Mouse (Mus musculus): ENCODE measurements around the gene Tprn. TPM values are rescaled to one million over a fixed set of nuclear protein-coding genes. Genes with fewer than 3 reads are reported as not detected.

The Tprn gene
- 10 to 100 TPM; 10.9 to 12.4 TPM for polyA plus RNA-seq (2017; shearing (Covaris generic))

GRCm38 (mm10) chr2:25262291-25262767, at the start of gene Tprn:
Gene Tprn, plus strand, starts transcription at chr2:25262618.

GRCm38 (mm10) chr2:25214444-25214843, 48.0 kb upstream of the Tprn start, which contains the start of gene Stpg3:
Gene Stpg3, minus strand, starts transcription at chr2:25214637.

GRCm38 (mm10) chr2:25218445-25218844, 44.0 kb upstream of the Tprn start, which contains the start of gene Fam166a:
Gene Fam166a, plus strand, starts transcription at chr2:25218745.

GRCm38 (mm10) chr2:25224492-25224765, 38.0 kb upstream of the Tprn start, which contains the start of gene Tubb4b:
Gene Tubb4b, minus strand, starts transcription at chr2:25224702.

GRCm38 (mm10) chr2:25234050-25234449, 28.4 kb upstream of the Tprn start, which contains the start of gene Slc34a3:
Gene Slc34a3, minus strand, starts transcription at chr2:25234364.

GRCm38 (mm10) chr2:25236614-25237013, 25.8 kb upstream of the Tprn start, which contains the start of gene Rnf224:
Gene Rnf224, minus strand, starts transcription at chr2:25236787.

GRCm38 (mm10) chr2:25242101-25242506, 20.3 kb upstream of the Tprn start, which contains the start of the genes Rnf208 and Cysrt1:
Gene Rnf208, plus strand, starts transcription at chr2:25242255.
Gene Cysrt1, minus strand, starts transcription at chr2:25242452.

GRCm38 (mm10) chr2:25246183-25247072, 16.0 kb upstream of the Tprn start, which contains the start of gene AL732309.1:
Gene AL732309.1, minus strand, starts transcription at chr2:25246863.

GRCm38 (mm10) chr2:25255284-25255779, 7.1 kb upstream of the Tprn start, which contains the start of gene Tmem203:
Gene Tmem203, plus strand, starts transcription at chr2:25255439.

GRCm38 (mm10) chr2:25271827-25272511, 9.6 kb downstream of the Tprn start, which contains the start of the genes Ssna1 and Anapc2:
Gene Ssna1, minus strand, starts transcription at chr2:25272438.
Gene Anapc2, plus strand, starts transcription at chr2:25272478.

GRCm38 (mm10) chr2:25287927-25288649, 25.7 kb downstream of the Tprn start, which contains the start of gene Tmem210:
Gene Tmem210, plus strand, starts transcription at chr2:25288145.

GRCm38 (mm10) chr2:25289651-25290050, 27.2 kb downstream of the Tprn start, which contains the start of gene Lrrc26:
Gene Lrrc26, plus strand, starts transcription at chr2:25289915.

GRCm38 (mm10) chr2:25318971-25319773, 56.8 kb downstream of the Tprn start, which contains the start of gene Grin1:
Gene Grin1, minus strand, starts transcription at chr2:25319187.

Other genes with a start within 250 kb of the Tprn start
- 10 to 100 TPM; 31.8 to 38.7 TPM for gene Nsmf, start 208.3 kb upstream of the Tprn start, polyA plus RNA-seq (2017; shearing (Covaris generic))
- not detected for gene Entpd8, start 182.3 kb upstream of the Tprn start, polyA plus RNA-seq (2017; shearing (Covaris generic))
- gene Noxa1, start 167.5 kb upstream of the Tprn start, polyA plus RNA-seq (2017; shearing (Covaris generic)) = 1 to 10 TPM; 1.3 to 1.4 TPM
- 1 to 10 TPM; 3.6 to 4.7 TPM for gene Nrarp, start 81.9 kb upstream of the Tprn start, polyA plus RNA-seq (2017; shearing (Covaris generic))
- 100 to 1,000 TPM in 1 of 2 experiments, 10 to 100 TPM in 1; 82.2 to 121 TPM for gene Tor4a, start 65.7 kb upstream of the Tprn start, polyA plus RNA-seq (2017; shearing (Covaris generic))
- gene Nelfb, start 51.1 kb upstream of the Tprn start, polyA plus RNA-seq (2017; shearing (Covaris generic)) = 100 to 1,000 TPM; 104 to 121 TPM
- gene Stpg3, start 48.0 kb upstream of the Tprn start, polyA plus RNA-seq (2017; shearing (Covaris generic)) = not detected
- gene Fam166a, start 43.9 kb upstream of the Tprn start, polyA plus RNA-seq (2017; shearing (Covaris generic)) = under 1 TPM in 1 of 2 experiments, not detected in 1; 0.44 TPM
- gene Tubb4b, start 37.9 kb upstream of the Tprn start, polyA plus RNA-seq (2017; shearing (Covaris generic)) = 100 to 1,000 TPM; 153 to 167 TPM
- gene Slc34a3, start 28.3 kb upstream of the Tprn start, polyA plus RNA-seq (2017; shearing (Covaris generic)) = under 1 TPM in 1 of 2 experiments, not detected in 1; 0.07 TPM
- gene Rnf224, start 25.8 kb upstream of the Tprn start, polyA plus RNA-seq (2017; shearing (Covaris generic)) = under 1 TPM in 1 of 2 experiments, not detected in 1; 0.14 TPM
- gene Rnf208, start 20.4 kb upstream of the Tprn start, polyA plus RNA-seq (2017; shearing (Covaris generic)) = 1 to 10 TPM; 1.2 to 4.3 TPM
- not detected for gene Cysrt1, start 20.2 kb upstream of the Tprn start, polyA plus RNA-seq (2017; shearing (Covaris generic))
- gene AL732309.1, start 15.8 kb upstream of the Tprn start, polyA plus RNA-seq (2017; shearing (Covaris generic)) = 1 to 10 TPM; 2.1 to 9.4 TPM
- 10 to 100 TPM; 31.0 to 41.1 TPM for gene Tmem203, start 7.2 kb upstream of the Tprn start, polyA plus RNA-seq (2017; shearing (Covaris generic))
- gene Ssna1, start 9.8 kb downstream of the Tprn start, polyA plus RNA-seq (2017; shearing (Covaris generic)) = 100 to 1,000 TPM; 140 TPM
- 10 to 100 TPM; 78.1 to 84.1 TPM for gene Anapc2, start 9.9 kb downstream of the Tprn start, polyA plus RNA-seq (2017; shearing (Covaris generic))
- gene Tmem210, start 25.5 kb downstream of the Tprn start, polyA plus RNA-seq (2017; shearing (Covaris generic)) = not detected
- not detected for gene Lrrc26, start 27.3 kb downstream of the Tprn start, polyA plus RNA-seq (2017; shearing (Covaris generic))
- under 1 TPM; 0.10 to 0.39 TPM for gene Grin1, start 56.6 kb downstream of the Tprn start, polyA plus RNA-seq (2017; shearing (Covaris generic))
- gene Man1b1, start 69.7 kb downstream of the Tprn start, polyA plus RNA-seq (2017; shearing (Covaris generic)) = 10 to 100 TPM; 17.2 to 17.6 TPM
- 10 to 100 TPM; 13.0 to 16.1 TPM for gene Dpp7, start 93.7 kb downstream of the Tprn start, polyA plus RNA-seq (2017; shearing (Covaris generic))
- 10 to 100 TPM; 50.7 to 71.9 TPM for gene Uap1l1, start 103.1 kb downstream of the Tprn start, polyA plus RNA-seq (2017; shearing (Covaris generic))
- 1 to 10 TPM; 4.3 to 6.6 TPM for gene Sapcd2, start 109.7 kb downstream of the Tprn start, polyA plus RNA-seq (2017; shearing (Covaris generic))
- gene Entpd2, start 133.3 kb downstream of the Tprn start, polyA plus RNA-seq (2017; shearing (Covaris generic)) = under 1 TPM in 1 of 2 experiments, not detected in 1; 0.17 TPM
- 1 to 10 TPM; 1.1 to 4.0 TPM for gene Npdc1, start 136.7 kb downstream of the Tprn start, polyA plus RNA-seq (2017; shearing (Covaris generic))
- 10 to 100 TPM; 13.1 to 35.9 TPM for gene Fut7, start 160.6 kb downstream of the Tprn start, polyA plus RNA-seq (2017; shearing (Covaris generic))
- 10 to 100 TPM; 20.5 to 67.6 TPM for gene Abca2, start 166.1 kb downstream of the Tprn start, polyA plus RNA-seq (2017; shearing (Covaris generic))
- 1 to 10 TPM; 1.1 to 2.4 TPM for gene Clic3, start 194.2 kb downstream of the Tprn start, polyA plus RNA-seq (2017; shearing (Covaris generic))
- 100 to 1,000 TPM in 1 of 2 experiments, 10 to 100 TPM in 1; 95.9 to 106 TPM for gene Paxx, start 198.5 kb downstream of the Tprn start, polyA plus RNA-seq (2017; shearing (Covaris generic))
- under 1 TPM in 1 of 2 experiments, not detected in 1; 0.63 TPM for gene Ptgds, start 207.4 kb downstream of the Tprn start, polyA plus RNA-seq (2017; shearing (Covaris generic))
- gene Lcn12, start 231.3 kb downstream of the Tprn start, polyA plus RNA-seq (2017; shearing (Covaris generic)) = not detected
- 10 to 100 TPM; 64.4 to 86.7 TPM for gene Fbxw5, start 238.1 kb downstream of the Tprn start, polyA plus RNA-seq (2017; shearing (Covaris generic))
- 1 to 10 TPM; 5.9 to 6.1 TPM for gene C8g, start 239.1 kb downstream of the Tprn start, polyA plus RNA-seq (2017; shearing (Covaris generic))

Data from activated CD4-positive, CD25-positive, alpha-beta regulatory T cell (primary cell).